Mouse (Mus musculus): Measurements from ENCODE around the gene Rasl11b. TPM values are rescaled to one million over a fixed set of nuclear protein-coding genes. Genes with fewer than 3 reads are reported as not detected.

Gene Rasl11b
- total RNA-seq (2014; rRNA removed) (2.6 TPM in 2 replicates), polyA plus RNA-seq (2015; fragmentation: Nextera tagmentation; extraction: Ambion mirVana) (9.2 and 10.6 TPM in 2 replicates)

DNA sequence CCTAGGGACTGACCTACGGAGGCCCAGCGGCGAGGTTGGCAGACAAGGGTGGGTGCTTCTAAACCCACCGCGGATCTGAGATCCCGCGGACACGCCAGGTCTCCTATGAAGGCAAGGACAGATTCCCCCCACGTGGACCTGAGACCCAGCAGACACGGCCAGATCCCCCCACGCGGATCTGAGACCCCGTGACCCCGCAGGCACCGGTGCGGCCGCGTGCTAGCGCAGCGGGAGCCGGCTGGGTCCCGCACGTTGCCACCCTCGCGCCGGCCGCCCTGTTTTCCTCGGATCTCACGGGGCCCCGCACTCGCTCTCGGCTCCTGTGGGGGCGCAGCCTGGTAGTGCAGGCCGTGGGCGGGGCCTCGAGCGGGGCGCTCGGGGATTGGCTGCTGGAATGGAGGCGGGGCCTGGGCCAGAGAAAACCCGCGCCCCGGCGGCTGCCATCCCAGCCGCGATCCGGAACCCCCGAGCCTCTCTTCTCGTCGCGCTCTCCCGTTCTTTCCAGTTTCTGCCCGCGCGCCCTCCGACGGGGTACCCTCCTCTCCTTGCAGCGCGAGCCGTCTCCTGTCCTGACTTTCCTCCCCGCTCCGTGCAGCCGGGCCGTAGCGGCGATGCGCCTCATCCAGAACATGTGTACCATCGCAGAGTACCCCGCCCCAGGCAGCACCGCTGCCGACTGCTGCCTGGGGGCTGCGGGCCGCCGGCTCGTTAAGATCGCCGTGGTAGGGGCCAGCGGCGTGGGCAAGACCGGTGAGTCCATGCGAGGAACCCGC is at the start of gene Rasl11b:
Gene Rasl11b, plus strand, starts transcription at position 446 of the 773 bp plus-strand sequence.
- H3K27ac ChIP-seq (ENCODE audit: low read depth, low read length) = no peak within 1 kb of the TSS
- peak within 1 kb of the TSS; percentile 93 for H3K4me2 ChIP-seq (ENCODE audit: low read depth, low read length, poor library complexity, severe bottlenecking)
- ATAC-seq (ENCODE audit: low FRiP score) (peak; percentile 97), DNase-seq (ENCODE audit: low spot score) (peak; percentile 92)
- peaks cover 6% of the 10 kb centered on the region for H3K4me1 ChIP-seq (ENCODE audit: insufficient read depth, low read length)
- peak within 1 kb of the TSS; percentile 80 for H3K4me3 ChIP-seq (ENCODE audit: low read depth, low read length)
- TF ChIP-seq CTCF (IDR thresholded peaks at IDR 0.05) = peak; percentile 48; the same call in 1 of the 2 replicates
- under 1% methylated on average over 75 of the region's 82 CpGs for WGBS
- no peaks in the 10 kb centered on the region for H3K9me3 ChIP-seq (ENCODE audit: low read length)
- H3K27me3 ChIP-seq (ENCODE audit: insufficient read depth, low read length) = no peaks in the 10 kb centered on the region
- H3K9ac ChIP-seq (replicated peaks; ENCODE audit: low read length, poor library complexity, severe bottlenecking) = peak within 1 kb of the TSS; percentile 66
- H3K36me3 ChIP-seq (ENCODE audit: insufficient read depth, low read length) = no peaks in the 10 kb centered on the region

DNA sequence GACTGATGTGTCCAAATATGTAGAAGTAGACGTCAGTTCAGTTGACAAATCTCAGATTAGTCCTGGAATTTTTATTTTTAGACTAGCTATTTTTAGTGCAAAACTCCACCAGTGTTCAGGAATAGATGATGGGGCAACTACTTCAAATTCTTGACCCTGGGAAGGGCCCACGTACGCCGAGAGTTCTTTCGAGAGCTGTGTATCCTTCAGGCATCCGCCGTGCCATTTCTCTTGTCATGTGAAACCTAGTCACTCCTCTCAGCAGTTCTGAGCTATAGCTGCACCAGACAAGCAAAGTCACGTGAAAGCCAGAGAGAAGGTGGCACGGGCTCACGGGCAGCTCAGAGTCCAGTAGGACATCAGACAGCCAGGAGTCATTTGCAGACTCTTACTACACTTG is 47.5 kb upstream of the Rasl11b start:
- no peak overlapping the region for H3K4me3 ChIP-seq (ENCODE audit: low read depth, low read length)
- no peak for TF ChIP-seq CTCF (IDR thresholded peaks at IDR 0.05)
- no peaks in the 10 kb centered on the region for H3K9me3 ChIP-seq (ENCODE audit: low read length)

GRCm38 (mm10) chr5:74149975-74150374 is 45.1 kb upstream of the Rasl11b start:
- ATAC-seq (ENCODE audit: low FRiP score) = no peak
- Histone ChIP-seq H3K27me3 (ENCODE audit: insufficient read depth, low read length) (no peaks in the 10 kb centered on the region), H3K4me2 (ENCODE audit: low read depth, low read length, poor library complexity, severe bottlenecking) (no peak overlapping the region), H3K4me1 (ENCODE audit: insufficient read depth, low read length) (no peaks in the 10 kb centered on the region), H3K9ac (replicated peaks; ENCODE audit: low read length, poor library complexity, severe bottlenecking) (no peak overlapping the region), H3K27ac (ENCODE audit: low read depth, low read length) (no peak overlapping the region), H3K36me3 (ENCODE audit: insufficient read depth, low read length) (no peaks in the 10 kb centered on the region), H3K4me3 (ENCODE audit: low read depth, low read length) (no peak overlapping the region), H3K9me3 (ENCODE audit: low read length) (no peaks in the 10 kb centered on the region)
- TF ChIP-seq CTCF (IDR thresholded peaks at IDR 0.05) = no peak
- 76% methylated on average over 6 of the region's 6 CpGs for WGBS
- DNase-seq (ENCODE audit: low spot score) = no peak

More for the DNA sequence above, 47.5 kb upstream of the Rasl11b start:
- H3K27ac ChIP-seq (ENCODE audit: low read depth, low read length) = no peak overlapping the region
- no peaks in the 10 kb centered on the region for H3K36me3 ChIP-seq (ENCODE audit: insufficient read depth, low read length)
- no peaks in the 10 kb centered on the region for H3K4me1 ChIP-seq (ENCODE audit: insufficient read depth, low read length)
- 90% methylated on average over 10 of the region's 10 CpGs for WGBS
- no peak overlapping the region for H3K4me2 ChIP-seq (ENCODE audit: low read depth, low read length, poor library complexity, severe bottlenecking)
- DNase-seq (ENCODE audit: low spot score) = no peak
- no peaks in the 10 kb centered on the region for H3K27me3 ChIP-seq (ENCODE audit: insufficient read depth, low read length)
- ATAC-seq (ENCODE audit: low FRiP score) = no peak
- H3K9ac ChIP-seq (replicated peaks; ENCODE audit: low read length, poor library complexity, severe bottlenecking) = no peak overlapping the region

DNA sequence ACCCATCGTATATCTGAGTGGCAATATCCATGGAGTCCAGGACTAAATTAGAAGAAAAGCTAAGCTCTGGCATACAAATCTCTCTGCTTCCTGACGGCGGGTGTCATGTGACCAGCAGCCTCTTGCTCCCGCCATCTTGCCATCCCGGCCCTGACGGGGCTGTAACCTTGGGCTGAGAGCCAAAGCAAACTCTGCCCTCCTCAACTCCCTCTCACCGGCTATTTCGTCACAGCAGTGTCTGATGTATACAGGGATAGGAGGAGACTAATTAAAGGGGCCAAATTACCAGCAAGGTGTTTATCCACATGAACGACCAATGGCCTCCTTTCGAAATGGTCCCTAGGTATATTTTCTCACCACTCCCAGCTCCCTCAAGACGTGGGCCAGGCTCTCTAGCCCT is 43.3 kb upstream of the Rasl11b start:
- 91% methylated on average over 11 of the region's 11 CpGs for WGBS
- TF ChIP-seq CTCF (IDR thresholded peaks at IDR 0.05) = no peak
- ATAC-seq (ENCODE audit: low FRiP score) = no peak

DNA sequence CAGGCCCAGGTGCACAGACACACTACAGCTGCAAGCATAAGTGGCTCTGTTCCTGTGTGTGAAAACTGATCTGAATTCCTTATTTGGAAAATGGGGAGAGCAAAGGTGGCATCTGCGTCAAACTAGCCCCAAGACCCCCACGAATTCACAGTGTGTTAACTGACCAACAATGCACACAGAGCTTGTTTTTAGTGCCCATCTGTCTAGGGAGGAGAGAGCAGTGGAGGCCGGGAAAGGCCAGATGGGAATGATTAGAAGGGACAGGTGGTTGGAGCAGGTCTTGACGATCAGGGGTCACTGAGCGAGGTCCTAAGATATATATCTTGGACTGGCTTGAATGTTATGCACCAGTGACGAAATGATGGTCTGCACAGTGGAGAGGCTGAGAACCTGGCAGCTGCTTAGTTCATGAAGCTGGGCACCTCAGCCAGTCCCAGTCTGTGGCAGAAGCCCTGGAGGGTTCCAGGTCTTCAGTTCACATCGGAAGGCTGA is 39.2 kb upstream of the Rasl11b start:
- Histone ChIP-seq H3K27ac (ENCODE audit: low read depth, low read length) (no peak overlapping the region), H3K4me2 (ENCODE audit: low read depth, low read length, poor library complexity, severe bottlenecking) (no peak overlapping the region), H3K27me3 (ENCODE audit: insufficient read depth, low read length) (no peaks in the 10 kb centered on the region), H3K36me3 (ENCODE audit: insufficient read depth, low read length) (no peaks in the 10 kb centered on the region), H3K9ac (replicated peaks; ENCODE audit: low read length, poor library complexity, severe bottlenecking) (no peak overlapping the region), H3K9me3 (ENCODE audit: low read length) (no peaks in the 10 kb centered on the region), H3K4me1 (ENCODE audit: insufficient read depth, low read length) (no peaks in the 10 kb centered on the region), H3K4me3 (ENCODE audit: low read depth, low read length) (no peak overlapping the region)
- WGBS = 75% methylated on average over 7 of the region's 7 CpGs
- DNase-seq (ENCODE audit: low spot score) (peak; percentile 18), ATAC-seq (ENCODE audit: low FRiP score) (no peak)
- TF ChIP-seq CTCF (IDR thresholded peaks at IDR 0.05) = no peak

More for the DNA sequence above, 43.3 kb upstream of the Rasl11b start:
- no peak overlapping the region for H3K4me3 ChIP-seq (ENCODE audit: low read depth, low read length)
- no peak for DNase-seq (ENCODE audit: low spot score)
- no peaks in the 10 kb centered on the region for H3K9me3 ChIP-seq (ENCODE audit: low read length)
- H3K27ac ChIP-seq (ENCODE audit: low read depth, low read length) = no peak overlapping the region
- H3K4me1 ChIP-seq (ENCODE audit: insufficient read depth, low read length) = no peaks in the 10 kb centered on the region
- H3K36me3 ChIP-seq (ENCODE audit: insufficient read depth, low read length) = no peaks in the 10 kb centered on the region
- H3K4me2 ChIP-seq (ENCODE audit: low read depth, low read length, poor library complexity, severe bottlenecking) = no peak overlapping the region
- no peak overlapping the region for H3K9ac ChIP-seq (replicated peaks; ENCODE audit: low read length, poor library complexity, severe bottlenecking)
- no peaks in the 10 kb centered on the region for H3K27me3 ChIP-seq (ENCODE audit: insufficient read depth, low read length)

DNA sequence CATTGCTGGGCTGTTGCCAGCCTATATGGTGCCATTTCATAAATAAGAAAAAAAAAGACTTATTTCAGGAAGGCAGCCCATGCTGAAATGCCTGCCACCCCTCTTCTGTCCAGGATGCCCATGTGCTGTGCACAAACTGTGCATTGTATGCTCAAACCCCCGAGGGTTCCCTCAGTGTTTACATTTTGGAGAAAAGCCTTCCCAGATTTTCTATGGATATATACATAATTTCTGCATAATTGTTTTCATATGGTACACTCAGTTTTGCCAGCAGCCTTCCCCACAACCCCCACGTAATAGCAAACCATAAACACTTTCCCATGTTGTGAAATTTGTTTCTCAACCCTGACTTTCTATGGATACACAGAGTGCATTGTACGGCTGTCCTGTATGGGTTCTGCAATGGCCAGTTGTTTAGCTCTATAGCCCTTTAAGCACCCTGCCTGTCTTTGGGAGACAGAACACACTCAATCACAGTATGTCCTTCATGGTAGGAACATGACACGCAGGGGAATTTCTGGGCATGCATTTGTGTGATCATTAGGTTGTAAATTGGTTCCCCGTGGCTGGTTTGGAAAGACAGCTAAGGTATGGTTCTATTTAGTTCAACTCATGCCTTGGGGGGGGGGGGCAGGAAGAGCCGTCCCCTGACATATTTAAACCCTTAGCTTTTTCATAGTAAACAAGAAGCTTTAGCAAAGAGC is 36.0 kb upstream of the Rasl11b start:
- H3K9ac ChIP-seq (replicated peaks; ENCODE audit: low read length, poor library complexity, severe bottlenecking) = no peak overlapping the region

More for the DNA sequence above, 36.0 kb upstream of the Rasl11b start:
- H3K4me3 ChIP-seq (ENCODE audit: low read depth, low read length) = no peak overlapping the region
- TF ChIP-seq CTCF (IDR thresholded peaks at IDR 0.05) = no peak
- H3K27ac ChIP-seq (ENCODE audit: low read depth, low read length) = no peak overlapping the region
- H3K27me3 ChIP-seq (ENCODE audit: insufficient read depth, low read length) = no peaks in the 10 kb centered on the region; the same call in 1 of the 2 replicates
- 91% methylated on average over 6 of the region's 6 CpGs for WGBS
- H3K9me3 ChIP-seq (ENCODE audit: low read length) = no peaks in the 10 kb centered on the region
- no peaks in the 10 kb centered on the region for H3K36me3 ChIP-seq (ENCODE audit: insufficient read depth, low read length)
- DNase-seq (ENCODE audit: low spot score) = no peak
- H3K4me1 ChIP-seq (ENCODE audit: insufficient read depth, low read length) = peaks cover 8% of the 10 kb centered on the region
- no peak for ATAC-seq (ENCODE audit: low FRiP score)
- no peak overlapping the region for H3K4me2 ChIP-seq (ENCODE audit: low read depth, low read length, poor library complexity, severe bottlenecking)

Data from midbrain, postnatal 0 days (tissue).